Mouse (Mus musculus) megakaryocyte, embryonic 14.5 days (primary cell): Measurements from ENCODE around the gene Idh2.

Experiments
- FLI1 ChIP-seq: IDR thresholded peaks from 2 replicates; pipeline ENCODE4 v1.6.1; 2012; ENCODE audit warnings: low read length, inconsistent platforms, mixed read lengths
- GATA1 ChIP-seq: IDR thresholded peaks from 3 replicates; pipeline ENCODE4 v1.6.1; 2012; ENCODE audit warnings: mixed read lengths, low read length, inconsistent platforms, borderline replicate concordance

- TF ChIP-seq GATA1, result no peak
- no peak for TF ChIP-seq FLI1
Measured at GRCm38 (mm10) chr7:80105637-80106390, 9.4 kb downstream of the Idh2 start.
